Mouse (Mus musculus) cerebellum, adult 11-12 months (tissue): ENCODE data around the gene Rc3h2.

Experiments used
- DNase-seq: peaks from one replicate; pipeline ENCODE4 v3.0.0; 2022

The Rc3h2 gene

DNA sequence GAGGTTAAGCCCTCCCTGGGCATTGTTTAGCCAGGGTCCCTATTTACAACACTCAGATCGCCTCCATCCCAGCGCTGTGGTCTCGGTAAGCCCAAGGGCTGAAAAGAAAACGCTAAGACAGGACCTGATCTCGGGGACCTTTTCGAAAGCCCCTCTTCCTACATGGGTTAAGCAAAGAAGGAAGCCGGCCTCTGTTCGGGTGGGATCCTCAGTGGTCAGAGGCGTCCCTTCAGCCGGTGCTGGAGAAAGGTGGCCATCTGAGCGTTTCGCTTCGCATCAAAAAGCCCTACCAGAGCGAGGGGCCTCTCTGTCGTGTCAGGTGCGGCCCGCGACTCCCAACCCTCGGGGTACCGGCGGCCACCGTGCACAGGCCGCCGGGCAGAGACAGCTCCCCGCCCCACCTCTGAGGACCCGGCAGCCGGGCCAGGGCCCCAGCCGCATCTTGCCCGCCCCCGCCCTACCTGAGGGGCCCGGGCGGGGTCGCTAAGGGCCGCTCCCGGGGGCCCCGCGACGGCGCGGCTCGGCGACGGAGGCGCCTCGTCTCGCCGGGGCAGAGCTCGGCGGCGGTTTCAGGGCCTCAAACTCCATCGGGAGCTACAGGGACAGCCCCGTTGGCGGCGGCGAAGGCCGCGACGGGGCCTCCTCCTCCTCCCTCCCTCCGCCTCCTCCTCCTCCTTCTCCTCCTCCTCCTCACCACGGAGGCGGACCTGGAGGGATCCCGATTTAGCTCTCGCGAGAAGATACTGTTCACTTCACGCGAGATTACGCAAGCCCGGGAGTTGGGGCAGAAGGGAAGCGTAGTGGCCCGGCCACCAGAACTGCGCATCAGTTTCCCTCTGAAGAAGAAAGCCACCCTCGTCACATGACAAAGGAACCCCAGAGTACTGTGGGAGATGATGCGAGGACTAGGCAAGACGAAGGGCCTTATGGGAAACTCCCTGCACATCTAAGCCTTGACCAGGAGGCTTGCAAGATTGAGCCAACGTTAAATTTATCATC is at the start of gene Rc3h2:
Rc3h2 (minus strand) TSS at position 598 of the 999 bp plus-strand sequence.
- DNase-seq = peak; percentile 98

DNA sequence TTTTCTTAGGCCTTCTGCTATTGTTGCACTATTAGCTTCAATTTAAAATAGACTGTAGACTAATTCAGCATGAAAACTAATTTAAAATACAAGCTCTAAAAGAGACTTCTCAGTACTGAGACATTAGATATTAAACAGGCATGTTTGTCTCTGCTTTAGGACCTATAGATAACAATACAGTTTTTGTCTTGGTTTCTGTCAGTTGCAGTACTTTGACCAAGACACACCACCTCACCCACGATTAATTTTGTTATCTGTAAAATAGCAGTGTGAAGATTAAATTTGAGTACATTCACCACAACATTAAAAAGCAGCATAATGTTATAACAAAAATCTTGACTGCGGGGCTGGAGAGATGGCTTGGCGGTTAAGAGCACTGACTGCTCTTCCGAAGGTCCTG is 43.6 kb upstream of the Rc3h2 start:
- no peak for DNase-seq

DNA sequence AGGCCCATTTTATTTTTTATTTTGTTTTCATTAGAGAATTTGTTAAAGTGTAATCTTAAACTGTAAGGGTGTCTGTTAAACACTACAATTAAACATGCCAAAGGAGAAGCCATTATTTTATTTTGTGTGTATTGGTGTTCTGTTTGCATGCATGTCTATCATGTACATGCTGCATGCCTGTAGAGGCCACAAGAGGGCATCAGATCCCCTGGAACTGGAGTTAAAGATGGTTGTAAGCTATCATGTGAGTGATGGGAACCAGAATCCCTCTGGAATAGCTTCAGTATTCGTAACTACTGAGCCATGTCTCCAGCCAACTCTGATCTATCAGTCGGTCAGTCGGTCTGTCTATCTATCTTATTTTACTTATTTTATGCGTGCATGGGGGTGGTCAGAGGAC is 38.0 kb upstream of the Rc3h2 start:
- no peak for DNase-seq

DNA sequence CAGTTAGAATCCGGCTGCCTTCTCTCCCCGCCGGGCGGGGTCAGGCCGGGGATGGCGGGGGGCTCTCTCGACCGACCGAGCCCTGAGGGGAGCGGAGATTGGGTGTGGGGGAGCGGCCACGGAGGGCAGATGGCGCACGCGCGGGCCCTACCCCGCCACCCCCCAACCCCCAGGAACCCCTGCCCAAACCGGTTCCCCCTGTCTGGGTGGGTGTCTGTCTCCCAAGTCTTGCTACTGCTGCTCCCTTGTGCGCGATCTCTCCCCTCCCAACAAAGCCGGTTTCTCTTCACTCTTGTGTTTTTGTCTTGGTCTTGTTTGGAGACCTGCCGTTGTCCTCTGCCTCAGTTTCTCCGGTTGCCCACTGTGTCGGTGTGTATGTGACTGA is 29.7 kb upstream of the Rc3h2 start:
- no peak for DNase-seq

DNA sequence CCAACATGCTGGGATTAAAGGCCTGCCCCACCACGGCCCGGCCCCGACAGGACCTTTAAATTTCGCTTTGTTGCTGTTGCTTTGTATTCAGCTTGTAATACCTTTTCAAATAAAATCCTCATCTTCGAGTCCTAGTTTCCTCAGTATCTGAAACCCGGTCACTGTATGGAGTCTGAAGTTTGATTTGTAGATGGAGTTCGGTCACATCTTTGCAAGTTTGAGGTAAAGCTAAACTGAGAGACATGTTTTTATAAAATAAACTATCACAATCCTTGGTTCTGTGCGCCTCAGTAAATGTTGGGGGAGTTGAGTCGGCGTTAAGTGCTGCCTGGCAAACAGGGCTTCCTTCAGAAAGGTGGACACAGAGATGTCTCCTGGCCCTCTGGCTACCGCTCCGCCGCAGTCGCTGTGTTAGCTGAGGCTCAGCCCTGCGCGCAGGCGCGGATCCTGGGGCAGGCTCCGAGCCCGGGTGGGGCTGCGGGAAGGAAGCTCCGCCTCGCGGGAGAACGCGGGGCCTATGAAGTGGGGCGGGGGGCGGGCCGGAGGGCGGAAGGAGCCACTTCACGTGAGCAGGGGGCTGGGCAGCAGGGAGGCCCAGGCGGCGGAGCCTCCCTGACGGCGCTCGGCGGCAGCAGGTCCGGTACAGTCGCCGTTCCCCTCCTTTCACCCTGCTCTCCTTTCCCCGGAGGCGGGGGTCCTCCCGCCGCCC is 29.1 kb upstream of the Rc3h2 start:
- peak; percentile 94 for DNase-seq

DNA sequence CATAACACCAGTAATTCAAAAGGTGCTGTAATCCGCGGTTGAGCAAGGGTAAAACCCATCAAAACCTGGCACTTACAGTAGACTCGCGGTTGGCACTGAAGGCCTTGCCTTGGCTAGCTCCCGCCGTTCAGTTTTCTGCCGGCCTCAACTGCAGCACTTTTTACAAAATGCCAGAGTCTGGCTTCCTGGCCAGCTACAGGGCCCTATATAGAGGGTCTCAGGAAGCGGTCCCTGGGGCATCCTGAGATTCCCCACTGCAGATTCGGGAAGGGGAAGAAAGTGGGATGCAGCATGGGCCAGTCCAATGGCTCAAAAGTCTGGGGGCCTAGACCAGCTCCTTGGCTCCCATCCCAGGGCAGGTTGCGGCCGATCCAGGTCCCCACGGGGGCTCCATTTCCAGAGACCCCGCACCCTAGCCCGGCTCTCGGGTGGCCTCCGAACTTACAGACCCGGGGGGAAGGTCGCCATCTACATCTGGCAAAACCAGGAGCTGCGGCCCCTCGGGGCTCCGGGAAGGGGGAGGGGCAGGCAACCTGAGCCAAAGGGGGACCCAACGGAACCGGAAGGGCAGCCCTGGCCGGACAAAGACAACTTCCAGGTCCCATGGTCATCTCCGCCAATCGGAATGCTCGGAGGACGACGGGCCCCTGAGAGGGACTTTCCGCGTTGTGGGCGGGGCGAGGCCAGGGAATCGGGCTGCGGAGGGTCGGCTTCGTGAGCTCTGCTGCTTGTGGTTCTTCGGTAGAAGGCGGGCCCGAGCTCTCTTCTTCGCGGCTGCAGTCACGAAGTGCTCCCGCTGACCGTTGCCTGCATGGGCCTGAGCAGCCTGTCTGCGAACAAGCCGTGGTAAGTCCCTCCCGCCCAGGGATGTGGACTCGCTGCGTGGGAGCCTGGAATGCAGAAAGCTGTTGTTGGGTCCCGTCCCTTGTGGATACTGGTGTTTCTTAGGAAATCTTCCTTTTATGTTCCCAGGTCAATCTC is 20.2 kb upstream of the Rc3h2 start, which contains the start of the genes Zbtb26, Zbtb6 and Rabgap1:
Zbtb26 (minus strand) TSS at position 525 of the 981 bp plus-strand sequence.
Zbtb6 (minus strand) TSS at position 561 of the 981 bp plus-strand sequence.
Rabgap1 (plus strand) TSS at position 669 of the 981 bp plus-strand sequence.
- peak; percentile 94 for DNase-seq

DNA sequence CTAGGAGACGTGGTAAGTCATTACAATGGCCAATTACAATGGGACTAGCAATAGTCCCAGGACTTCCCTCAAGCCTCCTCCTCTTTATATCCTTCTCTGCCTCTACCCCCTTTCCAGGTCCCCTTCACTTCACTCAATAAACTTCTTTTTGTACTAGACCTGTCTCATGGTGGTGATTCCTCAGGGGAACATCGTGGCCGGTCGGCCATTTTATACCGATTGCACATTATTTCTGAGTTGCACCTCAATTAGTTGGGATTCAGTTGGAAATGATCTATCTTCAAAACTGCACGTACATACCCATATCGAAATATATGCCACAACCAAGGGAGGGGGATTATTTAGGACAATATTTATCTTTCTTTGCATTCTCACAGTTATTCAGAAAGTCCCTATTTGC is 8.9 kb upstream of the Rc3h2 start:
- no peak for DNase-seq

DNA sequence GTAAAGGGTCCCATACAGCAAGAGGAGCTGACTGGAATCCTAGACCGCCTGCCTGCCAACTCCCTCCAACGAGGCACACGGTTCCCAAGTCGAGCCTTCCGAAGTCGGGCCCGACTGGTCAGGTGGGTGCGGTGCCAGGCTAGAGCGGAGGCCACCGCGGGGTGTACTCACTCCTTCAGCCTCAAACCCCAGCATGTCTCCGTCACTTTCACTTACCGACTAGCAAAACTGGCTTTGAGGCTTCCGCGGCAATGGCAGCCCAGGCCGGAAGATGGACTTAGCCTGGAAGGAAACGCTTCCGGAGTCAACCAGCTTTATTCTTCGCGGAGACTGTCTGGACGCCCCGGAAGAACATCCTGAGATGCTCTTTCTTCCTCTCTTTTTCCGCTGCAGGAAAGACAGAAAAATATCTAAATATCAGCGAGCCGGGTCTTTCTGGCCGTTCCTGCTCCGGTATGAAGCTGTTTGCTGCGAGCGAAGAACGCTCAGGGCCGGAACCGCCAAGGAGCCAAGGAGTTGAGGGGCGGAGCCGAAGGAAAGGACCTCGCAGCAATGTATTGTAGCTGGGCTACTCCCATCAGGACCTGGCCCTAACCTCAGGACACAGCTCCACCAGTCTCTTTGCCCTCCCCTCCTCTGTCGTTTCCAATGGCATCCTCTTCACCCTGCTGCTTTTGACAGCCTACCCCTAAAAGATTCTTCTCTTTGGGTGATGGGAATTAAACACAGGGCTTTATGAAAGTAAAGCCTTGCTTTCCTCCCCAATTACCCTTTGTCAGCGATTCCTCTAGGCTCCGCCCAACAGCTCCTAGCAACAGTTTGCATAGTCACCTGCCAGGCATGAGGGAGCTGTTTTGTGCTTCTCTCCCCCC is 8.1 kb upstream of the Rc3h2 start:
- peak; percentile 87 for DNase-seq

DNA sequence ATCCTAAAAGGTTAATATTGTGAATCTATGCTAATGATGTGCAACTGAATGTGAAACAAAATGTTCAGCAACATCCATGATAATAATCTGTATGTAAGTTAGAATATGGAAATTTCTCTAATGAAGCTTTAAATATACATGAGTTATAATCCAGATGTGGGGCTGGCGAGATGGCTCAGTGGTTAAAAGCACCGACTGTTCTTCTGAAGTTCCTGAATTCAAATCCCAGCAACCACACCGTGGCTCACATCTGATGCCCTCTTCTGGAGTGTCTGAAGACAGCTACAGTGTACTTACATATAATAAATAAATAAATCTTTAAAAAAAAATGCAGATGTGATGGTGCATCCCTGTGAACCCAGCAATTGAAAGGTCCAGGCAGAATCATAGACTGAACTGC is 968 bp upstream of the Rc3h2 start:
- DNase-seq = peak; percentile 26

DNA sequence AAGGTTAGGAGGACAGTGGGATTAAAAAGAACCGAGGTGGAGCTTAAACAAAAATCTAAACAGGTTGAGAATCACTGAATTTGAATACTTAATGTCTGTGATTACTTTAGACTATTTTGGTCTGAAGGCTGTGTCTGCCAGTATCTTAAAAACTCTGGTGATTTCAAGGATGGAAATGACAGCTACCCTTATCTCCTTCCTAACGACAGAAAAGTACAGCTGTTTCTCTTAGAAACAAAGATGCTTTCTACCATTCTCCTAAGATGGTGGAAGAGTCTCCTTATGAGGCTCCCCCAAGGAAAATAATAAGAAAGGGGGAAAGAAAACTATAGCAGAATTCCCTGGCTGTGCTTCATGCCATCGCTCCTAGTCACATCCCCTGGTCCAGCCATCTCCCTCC is 800 bp downstream of the Rc3h2 start:
- DNase-seq = no peak

DNA sequence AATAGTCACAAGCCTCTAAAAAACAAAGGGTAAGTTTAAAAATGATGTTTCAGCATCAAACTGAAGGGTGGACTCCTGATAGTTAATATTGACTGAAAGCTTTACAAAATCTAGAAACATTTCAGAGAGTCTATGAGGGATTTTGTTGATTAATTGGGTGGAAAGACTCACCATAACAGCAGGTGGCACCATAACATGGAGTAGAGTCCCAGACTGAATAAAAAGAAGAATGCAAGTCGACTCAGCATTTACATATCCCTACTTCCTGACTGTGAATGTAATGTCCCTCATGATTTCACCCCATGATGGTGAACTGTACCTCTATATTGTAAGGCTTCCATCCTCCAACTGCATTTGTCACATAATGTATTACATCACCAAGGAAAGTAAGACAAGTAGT is 27.2 kb downstream of the Rc3h2 start:
- DNase-seq = no peak

DNA sequence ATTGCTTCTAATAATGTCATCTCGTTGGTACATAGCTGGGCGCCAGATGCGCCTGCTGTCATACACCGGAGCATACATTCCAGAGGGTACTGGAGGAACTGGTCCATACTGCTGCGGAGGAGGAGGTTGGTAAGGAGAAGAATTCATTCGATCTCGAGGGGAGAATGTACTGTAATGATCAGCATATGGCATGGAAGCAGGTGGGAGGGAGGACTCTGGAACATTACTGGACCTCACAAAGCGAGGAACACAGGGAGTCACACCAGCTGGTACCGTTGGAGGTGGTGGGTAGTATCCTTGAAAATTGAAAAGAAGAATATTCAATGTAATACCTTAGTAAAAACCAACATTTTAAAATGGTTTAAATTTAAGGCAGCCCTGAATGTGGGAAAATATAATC is 39.8 kb downstream of the Rc3h2 start:
- no peak for DNase-seq

DNA sequence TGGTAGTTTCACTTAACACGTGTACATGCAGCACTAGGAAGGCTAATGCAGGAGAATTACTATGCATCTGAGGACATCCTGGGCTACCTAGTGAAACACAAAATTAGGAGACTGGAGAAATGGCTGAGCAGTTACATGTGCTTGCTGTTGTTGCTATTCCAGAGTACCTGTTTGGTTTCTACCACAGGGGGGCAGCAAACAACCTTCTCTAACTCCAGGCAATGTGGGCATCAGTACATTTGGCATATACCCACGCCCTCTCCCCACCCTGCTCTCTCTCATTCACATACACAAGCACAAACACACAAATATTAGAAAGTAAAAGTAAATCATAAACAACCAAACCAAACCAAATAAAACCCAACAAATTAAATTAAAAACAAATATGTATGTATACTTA is 42.5 kb downstream of the Rc3h2 start:
- DNase-seq = peak; percentile 34

DNA sequence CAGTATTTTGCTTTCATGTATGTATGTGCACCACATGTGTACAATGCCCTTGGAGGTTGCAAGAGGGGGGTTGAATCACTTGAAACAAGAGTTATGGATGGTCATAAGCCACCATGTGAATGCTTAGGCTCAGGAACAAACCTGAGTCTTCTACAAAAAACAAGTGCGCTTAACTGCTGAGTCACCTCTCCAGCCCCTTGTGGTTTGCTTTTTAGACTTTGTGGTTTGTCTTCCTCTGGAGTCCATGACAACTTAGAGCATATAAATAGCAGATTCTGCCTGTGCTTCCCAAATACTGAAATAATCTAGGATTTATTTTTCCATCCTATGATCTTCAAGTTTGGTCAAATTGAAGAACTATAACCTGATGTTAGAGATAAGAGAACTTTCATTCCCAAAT is 46.7 kb downstream of the Rc3h2 start:
- no peak for DNase-seq

DNA sequence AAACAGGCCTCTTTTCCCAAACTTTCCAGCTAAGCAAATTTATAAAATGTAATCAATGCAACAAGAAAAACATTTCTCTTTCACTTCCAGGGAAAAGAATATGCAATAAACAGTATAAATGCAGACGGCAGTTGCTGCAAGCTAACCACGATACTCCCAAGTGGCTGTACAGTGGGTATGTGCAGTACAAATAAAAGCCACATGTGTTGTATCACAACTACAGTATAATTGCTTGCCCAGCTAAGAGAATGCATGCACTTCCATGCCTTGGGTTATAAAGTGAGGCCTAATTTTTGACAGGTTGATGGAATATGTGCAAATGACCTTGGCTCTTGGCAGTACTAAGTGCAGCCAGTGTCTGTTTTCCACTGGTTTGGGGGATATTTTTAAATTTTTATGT is 52.1 kb downstream of the Rc3h2 start:
- no peak for DNase-seq

DNA sequence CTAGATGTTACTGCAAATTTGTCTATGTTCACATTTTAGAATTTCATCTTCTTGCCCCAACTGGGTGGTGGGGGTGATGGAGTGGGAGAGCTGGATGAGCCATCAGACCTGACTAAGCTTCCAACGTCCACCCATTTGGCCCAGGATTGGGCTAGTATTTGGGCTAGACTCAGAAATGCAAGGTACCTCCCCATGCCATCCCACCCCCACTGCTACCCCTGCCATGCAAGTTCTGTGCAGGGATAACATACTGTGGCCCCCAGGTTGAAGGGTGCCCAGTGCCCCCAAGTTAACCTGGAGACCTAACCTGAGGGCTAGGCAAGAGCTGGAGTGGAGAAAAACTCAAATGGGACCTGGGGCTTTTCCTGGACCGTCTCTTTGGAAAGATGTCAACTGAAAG is 62.8 kb downstream of the Rc3h2 start:
- peak; percentile 38 for DNase-seq

DNA sequence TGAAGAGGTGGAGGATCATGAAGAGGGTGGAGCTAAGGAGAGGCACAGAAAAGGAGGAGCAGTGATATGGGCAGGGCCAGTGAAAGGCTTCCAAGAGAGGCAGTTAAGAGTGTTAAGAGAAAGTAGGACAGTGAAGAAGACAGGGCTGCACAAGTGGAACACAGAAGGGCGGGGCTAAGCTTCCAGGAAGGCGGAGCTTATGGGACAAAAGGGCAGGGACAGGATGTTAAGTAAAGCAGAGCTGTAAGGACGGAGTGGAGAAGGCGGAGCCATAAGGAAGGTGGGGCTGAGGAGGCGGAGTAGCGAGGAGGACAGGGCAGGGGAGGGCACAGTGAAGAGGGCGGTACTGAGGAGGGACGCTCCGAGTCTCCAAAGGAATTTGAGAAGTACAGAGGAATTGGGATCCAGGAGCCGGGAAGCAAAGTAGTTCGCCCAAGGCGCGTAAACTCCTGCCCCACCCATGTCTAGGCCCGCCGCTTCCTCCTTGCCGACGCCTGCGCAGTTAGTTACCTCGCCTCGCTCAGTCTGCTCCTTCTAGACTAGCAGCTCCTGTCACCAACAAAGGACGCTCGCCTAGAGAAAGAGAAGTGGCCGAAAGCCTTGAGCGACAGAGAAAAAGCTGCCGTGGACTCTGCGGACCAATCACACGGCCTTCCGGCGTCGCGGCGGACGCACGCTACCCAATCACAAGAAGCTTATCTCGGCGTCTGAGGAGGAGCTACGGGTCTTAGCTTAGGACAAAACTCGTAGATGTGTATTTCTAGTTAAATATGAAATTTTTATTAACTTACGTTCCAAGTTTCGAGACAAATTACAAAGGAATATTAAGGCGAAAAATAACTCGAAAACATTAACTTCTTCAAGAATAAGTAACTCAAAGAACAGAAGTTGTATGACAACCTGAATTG is 63.8 kb downstream of the Rc3h2 start, which contains the start of gene Pdcl:
Pdcl (minus strand) TSS at position 700 of the 908 bp plus-strand sequence.
- peak; percentile 88 for DNase-seq

DNA sequence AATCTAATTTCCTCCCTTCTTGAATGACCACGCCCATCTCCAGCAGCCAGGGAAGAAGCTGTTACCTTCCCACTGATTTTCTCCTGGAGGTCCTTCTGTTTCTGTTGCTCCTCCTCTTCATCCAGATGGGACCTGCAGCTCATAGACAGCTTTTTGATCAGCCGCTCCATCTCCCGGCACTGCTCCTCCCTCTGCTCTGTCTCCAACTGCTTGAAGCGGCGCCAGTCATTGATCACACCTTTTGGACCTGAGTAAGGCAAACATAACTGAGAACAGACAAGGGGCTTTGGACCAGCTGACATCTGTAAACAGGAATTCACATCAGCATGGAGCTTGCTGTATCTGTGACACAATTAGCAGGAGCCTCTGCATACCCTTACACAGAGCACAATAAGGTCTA is 67.1 kb downstream of the Rc3h2 start:
- DNase-seq = no peak

DNA sequence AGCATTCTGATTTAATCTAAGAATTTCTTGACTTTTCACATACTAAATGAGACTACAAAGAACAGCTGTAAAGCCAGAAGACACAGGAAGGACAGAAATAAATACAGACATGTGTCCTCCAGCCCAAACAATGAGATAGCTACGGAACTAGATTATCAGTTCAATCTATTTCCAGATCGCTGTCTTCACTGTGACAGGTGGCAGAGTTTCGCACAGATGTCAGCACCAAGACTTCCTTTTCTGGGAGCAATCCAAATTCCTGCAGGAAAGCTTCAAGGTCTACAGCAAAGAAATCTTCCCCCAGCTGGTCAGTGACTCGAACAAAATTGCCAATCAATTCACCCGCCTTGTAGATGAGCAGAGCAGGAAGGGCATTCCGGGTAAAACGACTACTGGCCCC is 71.0 kb downstream of the Rc3h2 start:
- DNase-seq = no peak

DNA sequence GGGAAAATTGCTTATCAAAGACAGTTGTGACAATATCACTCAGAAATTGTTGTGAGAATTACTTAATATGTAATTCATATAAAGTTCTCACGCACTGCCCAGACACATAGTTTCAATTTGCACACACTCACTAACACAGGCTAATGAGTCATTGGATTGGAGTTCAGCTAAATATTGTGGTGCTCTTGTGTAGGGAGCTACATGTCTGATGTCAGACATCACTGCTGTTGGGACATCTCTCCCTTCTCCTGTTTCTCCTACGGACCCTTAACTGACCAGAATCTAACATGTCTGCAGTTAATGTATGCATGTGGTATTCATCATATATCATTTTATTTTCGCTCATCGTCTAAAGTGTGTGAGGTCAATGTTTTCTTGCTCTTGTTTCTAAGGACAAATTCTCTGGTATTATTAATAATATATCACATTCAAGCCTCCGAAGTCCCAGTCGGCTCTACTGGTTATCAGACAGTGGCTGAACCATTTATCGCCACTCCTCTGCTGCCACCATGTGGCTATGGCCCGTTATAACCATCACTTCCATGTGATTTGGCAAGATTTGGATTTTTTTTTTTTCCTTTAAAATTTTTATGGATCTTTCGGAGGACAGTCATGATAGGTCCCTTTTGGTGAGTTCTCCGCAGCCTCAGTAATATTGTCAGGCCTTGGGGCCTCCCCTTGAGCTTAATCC is 84.1 kb downstream of the Rc3h2 start:
- no peak for DNase-seq
